Mouse (Mus musculus) spleen, adult 2 months (tissue): Measurements from ENCODE around the gene Cd55.
"Not testable (repeated sequence)": the region's sequence is repeated elsewhere in the genome, so short reads cannot be mapped to it uniquely, and the experiment has no call there.

Experiments used
- CTCF ChIP-seq: fragments of 200-500 bp; IDR thresholded peaks from 2 replicates; pipeline ENCODE4 v1.5.1; 2011; ENCODE audit warnings: mild to moderate bottlenecking, inconsistent platforms; ENCODE audit not compliant: insufficient read depth, insufficient read length, insufficient replicate concordance; ENCODE audit errors: extremely low read depth
- POLR2A ChIP-seq: fragments of 200-500 bp; IDR thresholded peaks from 2 replicates; pipeline ENCODE4 v1.6.1; 2011; ENCODE audit warnings: low read depth, low read length, inconsistent platforms

DNA sequence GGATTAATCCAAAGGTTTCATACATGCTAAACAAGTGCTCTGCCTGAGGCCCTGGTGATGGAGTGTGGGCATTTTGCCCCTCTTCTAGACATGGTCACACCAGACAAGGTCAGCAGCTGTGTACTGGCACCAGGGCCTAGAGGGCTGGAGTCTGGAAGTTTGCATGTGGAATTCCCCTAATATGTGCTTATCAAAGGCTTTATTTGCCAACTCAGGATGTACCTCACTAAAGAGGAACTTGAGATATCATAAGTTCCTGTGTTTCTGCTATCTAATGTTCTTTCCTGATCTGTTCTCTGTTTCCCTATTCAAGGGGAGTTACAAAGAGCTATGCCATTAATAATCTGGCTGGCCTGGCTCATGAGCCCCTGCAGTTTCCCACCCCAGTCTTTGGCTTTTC lies 33.9 kb downstream of the Cd55 start:
- TF ChIP-seq CTCF, POLR2A: not testable (repeated sequence)
